Mouse (Mus musculus) subcutaneous adipose tissue, adult 2 months (tissue): Measurements from ENCODE around the gene Snx4. TPM values are rescaled to one million over a fixed set of nuclear protein-coding genes. Genes with fewer than 3 reads are reported as not detected.

Experiments used
- polyA plus RNA-seq: library from polyadenylated mRNA; depleted of rRNA; stranded (reverse); fragments of >200 nt; gene quantifications from 2 replicates; pipeline ENCODE4 v1.2.3, GENCODE M21; 2012; ENCODE audit warnings: low replicate concordance; rRNA removed

Gene Snx4
- 11.0 and 18.1 TPM in 2 replicates for polyA plus RNA-seq

DNA sequence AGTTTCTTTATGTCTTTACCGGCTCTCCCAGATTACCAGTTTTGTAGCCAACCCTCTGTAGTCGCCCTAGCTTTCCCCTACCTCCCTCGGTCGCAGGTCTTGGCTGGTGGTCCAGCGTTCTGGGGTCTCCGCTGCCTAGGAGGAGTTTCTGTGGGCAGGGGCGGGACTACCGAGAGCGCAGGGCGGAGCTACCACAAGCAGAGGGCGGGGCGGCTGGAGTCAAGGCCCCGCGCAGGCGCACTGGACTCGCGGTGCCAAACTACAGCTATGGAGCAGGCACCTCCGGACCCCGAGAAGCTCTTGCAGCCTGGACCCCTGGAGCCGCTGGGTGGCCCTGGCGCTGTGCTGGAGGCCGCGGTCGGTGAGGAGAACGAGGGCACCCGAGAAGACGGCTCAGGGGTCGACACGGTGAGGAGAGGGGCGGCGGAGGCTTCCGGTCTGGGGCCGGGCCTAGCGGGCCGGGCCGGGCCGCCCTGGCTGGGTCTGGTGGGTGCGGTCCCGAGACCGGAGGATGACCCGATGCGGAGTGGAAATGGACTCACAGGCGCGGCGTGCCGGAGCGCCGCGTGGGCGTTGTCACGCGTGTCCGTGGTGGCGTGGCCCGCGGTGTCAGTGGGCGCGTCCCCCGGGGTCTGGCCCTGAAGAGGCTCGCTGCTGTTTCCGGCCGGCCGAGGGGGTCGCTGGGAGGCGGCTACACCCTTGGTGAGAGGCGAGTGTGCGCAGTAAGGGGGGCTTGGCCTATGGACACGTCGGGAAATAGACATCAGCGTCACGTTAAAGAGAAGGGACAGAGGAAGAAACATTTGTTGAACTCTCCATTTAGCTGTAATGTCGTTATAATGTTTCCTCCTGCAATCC is at the start of gene Snx4:
Gene Snx4, plus strand, starts transcription at position 249 of the 858 bp plus-strand sequence.

Other genes with a start within 250 kb of the Snx4 start
- 0.21 and 0.24 TPM in 2 replicates for gene Iqcg, start 195.2 kb upstream of the Snx4 start, polyA plus RNA-seq
- gene Rpl35a, start 195.0 kb upstream of the Snx4 start, polyA plus RNA-seq = 259 and 500 TPM in 2 replicates
- gene Lmln, start 188.9 kb upstream of the Snx4 start, polyA plus RNA-seq = 1.9 and 3.3 TPM in 2 replicates
- gene Osbpl11, start 66.4 kb upstream of the Snx4 start, polyA plus RNA-seq = 23.9 and 37.1 TPM in 2 replicates
- gene Zfp148, start 129.4 kb downstream of the Snx4 start, polyA plus RNA-seq = 12.7 and 19.7 TPM in 2 replicates